Mouse (Mus musculus) cerebellum, adult 8-10 months (tissue): ENCODE results near the gene Car4.

Experiments used
- DNase-seq: peaks from one replicate; pipeline ENCODE4 v3.0.0; 2022

Gene Car4

GRCm38 (mm10) chr11:84959181-84959580 is 1.6 kb downstream of the Car4 start:
- DNase-seq = peak; percentile 34

GRCm38 (mm10) chr11:84959701-84960181 is 2.2 kb downstream of the Car4 start:
- DNase-seq = peak; percentile 77

GRCm38 (mm10) chr11:84960291-84960690 is 2.7 kb downstream of the Car4 start:
- peak; percentile 46 for DNase-seq

DNA sequence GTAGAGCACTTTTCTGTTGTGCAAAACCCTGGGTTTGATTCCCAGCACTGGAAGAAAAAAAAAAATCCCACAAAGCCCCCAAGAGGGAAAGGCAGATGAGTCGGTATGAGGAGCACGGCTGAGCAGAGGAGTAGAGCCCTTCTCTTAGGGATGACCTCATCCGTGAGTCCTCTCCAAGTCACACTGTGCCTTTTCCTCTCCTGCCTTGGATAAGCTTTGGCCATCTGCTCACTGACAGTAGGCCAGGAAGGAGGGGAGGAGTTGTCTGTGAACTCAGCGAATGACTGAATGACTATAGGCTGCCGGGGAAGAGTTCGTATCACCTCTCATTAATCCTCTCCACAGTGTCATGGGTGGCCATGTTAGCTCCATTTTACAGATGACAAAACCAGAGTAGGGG is 3.2 kb downstream of the Car4 start:
- peak; percentile 84 for DNase-seq

DNA sequence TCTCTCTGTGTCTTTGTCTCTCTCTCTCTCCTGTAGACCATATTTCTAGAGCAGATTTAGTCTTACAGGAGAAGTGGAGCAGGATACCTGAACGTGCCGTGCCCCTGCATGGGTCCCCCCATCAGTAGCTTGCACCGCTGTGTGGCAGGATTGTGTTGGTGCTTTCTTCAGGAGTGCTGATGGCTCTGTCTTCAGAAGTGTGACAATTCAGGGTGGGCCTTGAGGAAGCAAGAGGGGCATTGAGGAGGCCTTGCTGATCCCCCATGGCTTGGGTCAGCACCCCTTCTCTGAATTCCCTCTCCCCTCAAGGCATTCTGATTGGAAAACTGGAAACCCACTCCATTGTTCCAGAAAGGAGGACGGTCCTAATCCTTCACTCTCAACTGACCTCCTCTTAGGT is 4.0 kb downstream of the Car4 start:
- DNase-seq = peak; percentile 33

GRCm38 (mm10) chr11:84962536-84962935 is 5.0 kb downstream of the Car4 start:
- peak; percentile 33 for DNase-seq

GRCm38 (mm10) chr11:84963556-84963955 is 6.0 kb downstream of the Car4 start:
- DNase-seq = peak; percentile 24

- DNase-seq = peak; percentile 13
Observed at GRCm38 (mm10) chr11:84966696-84967095, 9.1 kb downstream of the Car4 start.

DNA sequence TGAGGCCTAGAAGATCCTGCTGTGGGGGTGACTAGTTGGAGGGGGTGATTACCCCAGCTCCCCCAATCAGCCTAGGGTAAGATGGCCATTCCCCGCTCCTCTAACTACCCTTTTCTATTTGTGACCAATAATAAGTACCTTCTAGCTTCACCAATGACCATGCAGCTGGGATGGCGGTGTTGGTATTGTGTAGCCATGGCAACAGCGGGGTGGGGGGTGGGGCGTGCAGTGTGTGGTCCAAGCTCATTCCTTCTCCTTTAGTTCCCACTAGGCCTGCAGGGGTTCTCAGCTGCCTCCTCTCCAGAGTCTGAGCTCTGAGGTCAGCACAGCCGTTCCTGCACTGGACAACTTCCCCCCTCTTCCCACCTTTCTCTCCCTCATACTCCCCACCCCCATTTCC is 9.5 kb downstream of the Car4 start:
- DNase-seq = no peak

- DNase-seq = no peak
Observed at GRCm38 (mm10) chr11:84968309-84968708, 10.7 kb downstream of the Car4 start.

GRCm38 (mm10) chr11:84968775-84969174 is 11.2 kb downstream of the Car4 start:
- DNase-seq = peak; percentile 50

GRCm38 (mm10) chr11:84972067-84972466 is 14.5 kb downstream of the Car4 start:
- DNase-seq = peak; percentile 41

DNA sequence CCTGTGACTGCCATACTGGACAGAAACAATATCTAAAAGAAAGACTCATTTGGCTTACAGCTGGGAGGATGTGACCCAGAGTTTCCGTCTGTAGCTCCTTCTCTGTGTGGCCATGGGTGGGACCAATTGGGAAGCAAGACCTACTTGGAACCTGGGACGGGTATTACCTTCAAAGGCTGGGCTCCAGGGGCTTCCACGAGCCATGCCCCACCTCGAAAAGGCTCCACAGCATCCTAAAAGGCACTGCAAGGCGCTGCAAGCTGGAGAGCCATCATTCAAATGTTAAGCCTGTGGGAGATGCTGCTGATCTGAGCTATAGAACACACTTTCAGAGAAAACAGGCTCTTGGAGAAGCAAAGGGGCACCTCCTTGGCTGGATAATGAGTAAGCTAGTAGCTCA is 16.1 kb downstream of the Car4 start:
- no peak for DNase-seq

DNA sequence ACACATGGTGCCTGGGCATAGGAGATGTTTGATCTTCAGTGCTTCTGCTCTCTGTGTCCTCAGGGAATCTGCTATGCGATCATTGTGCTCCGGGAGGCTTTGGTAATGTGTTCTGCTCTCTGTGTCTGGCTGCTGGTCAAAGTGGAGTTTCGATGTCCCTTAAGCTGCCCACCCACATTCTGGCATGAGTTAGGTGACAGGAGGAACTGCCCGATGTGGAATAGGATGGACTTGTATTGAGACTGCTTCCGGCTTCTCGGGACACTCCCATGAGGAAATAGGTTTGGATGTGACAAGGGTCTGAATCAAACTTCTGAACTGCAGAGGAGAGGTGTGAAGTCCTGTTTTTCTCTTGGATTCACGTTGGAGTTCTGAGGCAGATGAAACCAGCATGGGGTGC is 17.0 kb downstream of the Car4 start:
- no peak for DNase-seq

DNA sequence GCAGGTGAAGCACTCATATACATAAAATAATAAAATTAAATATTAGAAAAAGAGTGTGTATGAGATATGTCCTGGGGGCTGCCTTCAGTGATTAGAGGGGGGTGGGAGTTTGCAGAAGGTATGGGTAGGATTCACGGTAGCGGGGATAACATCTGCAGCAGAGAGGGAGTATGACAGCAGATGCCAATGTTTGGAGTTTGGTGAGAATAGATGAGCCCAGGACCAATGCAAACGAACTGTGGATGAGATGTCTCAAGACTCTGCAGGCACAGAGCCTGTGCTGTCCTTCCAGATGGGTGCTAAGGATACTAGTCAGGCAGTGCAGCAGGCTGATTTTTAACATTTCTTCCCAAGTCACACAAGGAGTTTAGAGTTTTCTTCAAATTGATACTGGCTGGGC is 19.1 kb downstream of the Car4 start:
- no peak for DNase-seq

- DNase-seq = no peak
Observed at GRCm38 (mm10) chr11:84977385-84977952, 19.9 kb downstream of the Car4 start.

- DNase-seq = peak; percentile 59
Observed at GRCm38 (mm10) chr11:84978113-84978512, 20.5 kb downstream of the Car4 start.

DNA sequence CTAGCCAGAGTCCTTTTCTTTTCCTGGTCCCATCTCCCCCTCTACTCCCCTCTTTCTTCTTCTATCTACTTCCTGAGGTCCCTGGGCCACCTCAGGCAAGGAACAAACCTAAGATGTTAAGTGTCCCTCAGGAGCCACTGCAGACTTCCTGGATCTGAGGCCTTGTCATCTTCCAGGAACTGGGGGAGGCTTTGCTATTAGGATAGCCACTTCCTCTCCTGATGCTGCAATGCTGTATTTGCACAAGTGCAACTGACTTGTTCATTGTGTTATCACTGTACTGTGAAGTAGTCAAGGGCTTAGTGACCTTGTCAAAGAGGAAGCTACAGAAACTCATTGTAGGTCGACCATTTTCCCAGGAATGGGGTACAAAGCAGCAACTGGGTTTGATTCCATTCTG is 21.8 kb downstream of the Car4 start:
- DNase-seq = no peak

DNA sequence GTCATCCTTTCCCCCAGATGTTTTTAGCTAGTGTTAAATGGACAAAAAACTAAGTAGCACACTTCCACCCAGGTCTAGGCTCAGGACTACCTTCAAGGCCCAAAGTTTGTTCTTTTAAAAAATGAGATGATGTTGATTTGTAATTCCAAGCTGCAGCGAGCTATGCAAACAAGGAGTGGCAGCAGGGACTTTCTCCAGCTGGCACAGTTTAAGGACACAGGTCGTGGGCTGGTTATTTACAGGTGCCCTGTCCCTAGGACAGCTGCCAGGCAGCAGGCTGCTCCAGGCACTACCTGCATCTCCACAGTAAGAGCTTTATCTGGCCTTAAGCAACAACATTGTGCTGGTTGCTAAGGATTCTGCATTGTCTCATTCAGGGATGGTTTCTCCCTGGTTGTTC is 23.1 kb downstream of the Car4 start:
- no peak for DNase-seq

DNA sequence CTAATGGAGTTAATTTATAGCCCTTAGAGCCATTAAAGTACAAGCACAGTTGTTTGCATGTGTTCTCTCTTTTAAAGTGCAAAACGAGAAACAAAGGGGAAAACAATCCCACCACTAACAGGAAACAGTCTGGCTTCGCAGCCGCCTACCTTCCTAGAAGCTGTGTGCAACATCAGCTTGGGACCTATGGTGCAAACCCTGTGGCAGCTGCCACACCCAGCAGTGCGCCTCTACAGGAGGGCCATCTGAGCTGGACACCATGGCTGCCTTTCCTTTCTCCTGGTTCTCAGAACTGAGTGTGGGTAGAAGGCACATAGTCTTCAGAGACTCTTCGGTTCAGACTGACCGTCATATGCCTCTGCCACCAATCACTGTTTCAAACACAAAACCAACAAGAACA is 27.8 kb downstream of the Car4 start:
- DNase-seq = no peak

DNA sequence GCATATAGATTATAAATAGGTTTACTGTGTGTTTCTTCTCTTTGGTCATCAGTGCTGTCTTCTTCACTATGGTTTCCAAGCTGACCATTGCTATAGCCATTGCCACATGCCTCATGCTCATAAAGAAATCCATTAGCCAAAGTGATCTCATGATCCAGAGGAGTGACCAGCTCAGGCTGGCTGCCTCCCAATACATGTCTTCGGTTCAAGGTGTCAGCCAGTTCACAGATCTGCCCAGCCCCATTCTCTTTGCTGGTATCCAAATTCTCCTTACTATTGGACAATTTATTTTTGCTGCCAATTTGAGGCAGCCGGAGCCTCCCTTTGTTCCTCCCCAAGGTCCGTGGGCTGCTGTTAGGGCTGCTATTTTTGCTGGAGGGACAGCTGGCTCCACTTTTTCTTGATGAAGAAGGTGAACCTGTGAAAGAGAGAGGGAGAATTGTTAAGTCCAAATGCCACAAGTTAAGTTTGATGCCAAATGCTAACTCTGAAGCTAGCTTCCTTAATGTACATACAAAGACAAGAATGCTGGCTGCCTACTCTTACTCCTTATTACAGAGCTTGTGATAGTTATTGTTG is 30.8 kb downstream of the Car4 start:
- no peak for DNase-seq

GRCm38 (mm10) chr11:84992996-84993395 is 35.4 kb downstream of the Car4 start:
- no peak for DNase-seq

- DNase-seq = no peak
Observed at GRCm38 (mm10) chr11:84995241-84995640, 37.7 kb downstream of the Car4 start.

GRCm38 (mm10) chr11:85003566-85003965 is 46.0 kb downstream of the Car4 start:
- DNase-seq = no peak

DNA sequence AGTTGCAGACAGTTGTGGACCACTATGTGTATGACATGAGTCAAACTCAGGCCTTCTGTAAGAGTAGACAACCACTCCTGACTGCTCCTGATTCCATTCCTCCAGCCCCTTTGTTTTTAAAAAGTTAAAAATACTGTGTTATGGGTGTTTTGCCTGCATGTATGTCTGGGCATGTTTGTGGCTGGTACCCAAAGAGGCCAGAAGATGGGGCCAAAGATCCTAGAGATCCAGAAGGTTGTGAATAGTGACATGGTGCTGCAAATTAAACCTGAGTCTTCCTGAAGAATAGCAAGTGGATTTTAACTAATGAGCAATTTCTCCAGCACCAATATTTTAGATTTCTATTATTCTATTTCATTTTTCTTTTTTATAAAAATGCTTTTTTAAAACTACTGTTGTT is 55.5 kb downstream of the Car4 start:
- no peak for DNase-seq
